Mouse (Mus musculus) erythroblast, adult 5-6 weeks (primary cell): ENCODE results near the gene Chac2. TPM values are rescaled to one million over a fixed set of nuclear protein-coding genes. Genes with fewer than 3 reads are reported as not detected.

Source experiments
- total RNA-seq, 2 experiments: library from RNA; stranded (forward) in 1 of 2; stranded (reverse) in 1 of 2; fragments of 150-400 nt in 1 of 2; fragments of 200-764, 138-1000 nt in 1 of 2; gene quantifications; 2 replicates each; pipeline versions ENCODE4 v1.2.3 to v1.2.4; 2015 to 2017; ENCODE audit warnings: low replicate concordance in 2 of 2

The Chac2 gene
- total RNA-seq, 2 experiments from 2014 or later = 172 to 474 TPM

Other genes with a start within 250 kb of the Chac2 start
- gene Psme4, start 214.6 kb downstream of the Chac2 start, total RNA-seq (2015; ENCODE audit: low replicate concordance) = 52.3 and 64.4 TPM in 2 replicates
- 70.7 and 75.4 TPM in 2 replicates for gene Psme4, start 214.6 kb downstream of the Chac2 start, total RNA-seq (2017; ENCODE audit: low replicate concordance)
- 1.5 TPM in 1 of 2 replicates, not detected in the other for gene Gpr75, start 101.0 kb downstream of the Chac2 start, total RNA-seq (2015; ENCODE audit: low replicate concordance)
- gene Gpr75, start 101.0 kb downstream of the Chac2 start, total RNA-seq (2017; ENCODE audit: low replicate concordance) = not detected in 2 replicates
- 23.6 and 27.4 TPM in 2 replicates for gene Asb3, start 100.9 kb downstream of the Chac2 start, total RNA-seq (2015; ENCODE audit: low replicate concordance)
- 20.9 and 29.5 TPM in 2 replicates for gene Asb3, start 100.9 kb downstream of the Chac2 start, total RNA-seq (2017; ENCODE audit: low replicate concordance)
- 69.6 and 80.3 TPM in 2 replicates for gene Erlec1, start 32.0 kb downstream of the Chac2 start, total RNA-seq (2015; ENCODE audit: low replicate concordance)
- gene Erlec1, start 32.0 kb downstream of the Chac2 start, total RNA-seq (2017; ENCODE audit: low replicate concordance) = 123 and 129 TPM in 2 replicates
- not detected in 2 replicates for gene Gm17332, start 196.1 kb upstream of the Chac2 start, total RNA-seq (2015; ENCODE audit: low replicate concordance)
- gene Gm17332, start 196.1 kb upstream of the Chac2 start, total RNA-seq (2017; ENCODE audit: low replicate concordance) = not detected in 2 replicates